Mouse (Mus musculus) telencephalon, adult 2 months (tissue): ENCODE measurements at regions not wholly inside any gene's neighbourhood (a gene's known extent, or its start where the extent isn't known, plus 50 kb on each side); places are given as distances from the start of the nearest gene placed in this dataset.

ENCODE experiments used
- DNase-seq: peaks from one replicate; pipeline ENCODE4 v3.0.0-alpha.2; 2011; ENCODE audit warnings: low read depth, low spot score

DNA sequence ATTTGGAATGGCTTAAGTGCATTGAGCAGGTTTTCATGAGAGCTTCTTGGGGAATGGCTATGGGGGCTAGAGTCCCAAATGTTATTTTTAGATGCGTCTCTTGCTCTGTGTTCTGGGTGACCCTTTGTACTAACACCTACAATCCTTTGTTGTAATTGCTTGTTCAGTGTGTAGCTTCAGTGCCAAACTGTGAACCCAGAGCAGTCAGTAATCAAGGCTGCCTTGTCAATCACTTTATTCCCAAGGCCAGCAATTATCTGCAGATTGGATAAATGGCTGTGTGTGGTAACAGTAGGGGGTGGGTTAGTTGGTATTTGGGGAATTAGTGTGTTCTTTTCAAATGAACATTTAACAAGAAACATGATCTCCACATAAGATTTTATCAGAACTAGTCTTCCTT, 390.4 kb downstream of the Poteg start:
- DNase-seq: no peak

DNA sequence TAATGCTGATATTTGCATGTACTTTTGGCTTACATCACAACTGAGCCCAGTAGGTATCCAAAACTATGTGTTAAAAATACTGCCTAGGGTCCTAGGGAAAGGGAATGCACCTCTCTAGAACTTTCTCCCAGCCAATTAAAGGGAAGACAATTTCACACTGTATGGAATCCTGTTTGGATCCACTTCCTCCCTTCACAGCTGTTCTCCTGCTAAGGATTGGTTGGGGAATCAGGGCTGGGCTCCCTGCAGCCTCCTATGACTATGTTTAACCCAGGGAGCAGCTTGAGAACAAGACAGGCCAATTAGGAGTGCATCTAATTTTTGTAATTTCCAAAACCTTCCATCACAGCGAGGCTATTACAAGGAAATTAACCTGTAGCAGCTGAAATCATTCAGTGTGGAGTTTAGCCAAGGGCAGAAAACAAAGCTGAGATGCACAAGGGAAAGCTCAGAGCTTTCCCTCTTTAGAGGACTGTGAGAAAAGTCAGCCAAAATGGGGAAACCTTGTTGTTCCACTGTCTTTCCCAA, 419.1 kb downstream of the Poteg start:
- DNase-seq: peak; percentile 2

DNA sequence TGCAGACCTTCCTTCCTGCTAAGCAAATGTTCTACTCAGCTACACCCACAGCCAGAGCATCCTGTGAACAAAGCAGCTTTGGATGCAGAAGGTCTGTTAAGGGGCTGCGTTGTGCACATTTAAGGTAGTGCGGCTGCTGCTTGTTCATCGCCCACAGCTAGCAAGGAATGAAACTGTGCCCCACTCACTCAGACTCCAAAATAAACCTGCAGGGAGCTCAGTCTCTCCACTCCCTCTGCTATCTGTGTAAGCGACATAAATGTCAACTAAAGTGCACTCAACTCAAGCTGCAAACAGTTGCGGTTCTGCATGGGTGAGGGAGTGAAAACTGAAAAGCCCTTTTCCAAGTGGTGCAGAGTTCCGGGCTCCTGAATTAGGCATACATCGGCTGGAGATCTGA, 421.1 kb downstream of the Poteg start:
- peak; percentile 86 for DNase-seq

DNA sequence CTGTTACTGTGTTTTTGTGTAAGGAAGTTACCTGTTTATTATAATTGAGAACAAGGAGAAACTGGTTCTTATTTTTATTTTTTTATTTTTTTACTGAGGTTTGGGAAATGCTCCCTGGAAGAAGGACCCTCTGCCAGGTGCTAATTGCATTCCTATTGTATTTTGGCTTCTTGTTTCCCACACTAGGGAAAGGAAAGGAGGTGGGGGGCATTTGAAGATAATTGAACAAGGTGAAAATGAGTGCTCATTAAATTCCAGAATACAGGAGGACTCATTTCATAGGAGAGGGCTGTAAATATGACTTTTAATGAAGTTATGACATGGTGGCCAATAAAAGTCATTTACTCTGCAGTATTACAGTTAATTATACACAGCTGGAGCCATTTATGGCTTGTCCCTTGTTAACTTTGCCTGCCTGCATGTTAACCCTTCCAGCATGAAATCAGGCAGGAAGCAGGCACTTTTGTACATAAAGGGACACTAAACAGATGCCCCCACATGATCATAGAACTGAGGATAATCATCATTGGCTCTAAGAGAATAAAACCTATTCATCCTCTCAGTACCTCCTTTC, 430.3 kb downstream of the Poteg start:
- DNase-seq: no peak

DNA sequence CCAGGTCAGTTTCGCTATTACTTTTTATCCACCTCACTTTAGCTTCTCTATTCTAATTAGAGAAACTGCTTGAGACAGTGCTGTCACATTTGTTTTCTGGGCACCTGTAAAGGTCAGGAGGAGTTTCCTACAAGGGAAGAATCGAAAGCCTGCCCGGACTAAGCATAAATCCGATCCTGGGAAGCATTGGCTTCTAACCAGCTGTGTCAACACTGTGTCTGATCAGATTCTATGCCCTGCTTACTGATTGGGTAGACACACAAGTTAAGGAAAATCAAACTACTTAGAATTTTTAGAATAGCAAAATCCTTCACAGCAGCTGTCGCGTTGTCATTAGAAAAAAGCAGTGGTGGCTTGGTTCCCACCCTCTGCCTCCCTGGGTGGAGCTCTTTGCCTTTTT, 441.8 kb downstream of the Poteg start:
- no peak for DNase-seq

DNA sequence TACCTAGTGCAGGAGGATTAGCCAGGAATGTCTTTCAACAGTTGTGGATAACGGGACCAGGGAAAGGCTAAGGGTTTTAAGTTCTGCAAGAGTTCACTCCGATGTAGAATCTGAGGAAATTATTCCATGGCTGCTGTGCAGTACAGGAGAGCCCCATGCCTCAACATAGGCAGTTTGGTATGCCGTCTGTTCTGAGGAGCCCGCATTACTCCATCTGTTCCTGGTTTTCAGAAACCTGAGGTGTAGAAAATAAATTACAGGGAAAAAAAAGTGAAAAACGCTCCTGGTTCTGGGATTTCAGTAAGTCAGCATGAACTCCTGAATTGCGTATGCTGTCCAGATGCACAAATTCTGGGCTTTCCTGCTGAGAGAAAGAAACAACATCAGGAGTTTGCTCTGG, 446.9 kb downstream of the Poteg start:
- DNase-seq: peak; percentile 46

DNA sequence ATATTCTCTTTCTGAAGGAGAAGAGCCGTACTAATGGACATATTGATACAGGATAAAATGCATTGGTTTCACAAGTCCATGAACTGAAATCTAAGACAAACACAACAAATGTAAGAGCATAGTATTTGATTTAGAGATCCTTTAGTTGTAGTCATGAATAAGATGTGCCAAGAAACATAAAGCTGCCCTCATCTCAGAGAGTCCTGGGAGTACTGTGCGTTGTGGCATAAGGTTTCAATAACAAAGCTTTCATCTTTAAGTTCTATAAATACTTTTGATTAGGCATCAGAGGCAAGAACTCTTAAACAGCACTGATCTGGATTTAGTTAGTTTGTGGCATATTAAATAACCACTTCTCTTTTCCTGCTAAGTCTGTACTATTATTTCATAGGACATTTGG, 452.6 kb downstream of the Poteg start:
- no peak for DNase-seq

DNA sequence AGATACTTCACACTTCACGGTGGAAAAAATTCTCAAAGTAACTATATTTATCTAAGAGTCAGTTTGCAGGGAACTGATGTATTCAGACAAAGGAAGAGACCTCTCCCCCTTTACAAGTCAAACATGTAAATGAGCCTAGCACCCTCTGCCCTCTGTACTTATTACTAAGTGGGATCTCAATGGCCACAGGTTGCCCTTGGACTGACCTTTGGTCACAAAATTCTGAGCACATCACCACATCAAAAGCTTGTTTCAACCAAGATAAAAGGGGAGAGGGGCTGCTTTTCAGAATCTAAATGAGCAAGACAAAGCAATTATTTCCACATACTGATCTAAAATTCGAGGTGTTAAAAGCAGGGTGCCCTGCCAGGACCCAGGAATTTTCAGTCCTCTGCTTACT, 456.3 kb downstream of the Poteg start:
- DNase-seq: no peak

DNA sequence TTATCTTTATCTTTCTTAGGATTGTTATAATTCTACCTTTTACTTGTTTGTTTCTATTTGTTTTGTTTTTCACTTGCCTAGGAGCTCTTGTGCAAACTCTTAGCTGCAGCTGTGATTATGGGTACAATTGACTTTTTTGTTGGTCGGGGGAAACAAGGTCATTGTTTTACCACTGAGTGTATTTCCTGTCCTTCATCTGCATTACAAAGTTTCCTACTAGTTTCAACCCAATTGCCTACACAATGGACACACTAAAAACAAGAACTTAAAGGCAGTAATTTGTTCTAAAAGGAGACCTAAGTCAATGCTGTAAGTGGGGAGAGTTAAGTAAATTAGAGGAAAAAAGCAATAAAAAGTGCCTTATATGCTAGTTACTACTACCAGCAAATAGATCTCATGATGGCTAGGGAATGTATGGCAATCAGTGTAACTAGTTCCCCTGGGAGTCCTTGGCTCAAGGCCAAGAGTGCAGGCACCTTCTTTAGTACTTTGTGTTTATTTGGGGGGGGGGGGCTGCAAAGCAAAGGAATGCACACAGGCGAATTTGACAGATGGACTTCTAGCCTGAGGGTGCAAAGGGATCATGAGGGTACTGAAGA, 462.0 kb downstream of the Poteg start:
- no peak for DNase-seq

DNA sequence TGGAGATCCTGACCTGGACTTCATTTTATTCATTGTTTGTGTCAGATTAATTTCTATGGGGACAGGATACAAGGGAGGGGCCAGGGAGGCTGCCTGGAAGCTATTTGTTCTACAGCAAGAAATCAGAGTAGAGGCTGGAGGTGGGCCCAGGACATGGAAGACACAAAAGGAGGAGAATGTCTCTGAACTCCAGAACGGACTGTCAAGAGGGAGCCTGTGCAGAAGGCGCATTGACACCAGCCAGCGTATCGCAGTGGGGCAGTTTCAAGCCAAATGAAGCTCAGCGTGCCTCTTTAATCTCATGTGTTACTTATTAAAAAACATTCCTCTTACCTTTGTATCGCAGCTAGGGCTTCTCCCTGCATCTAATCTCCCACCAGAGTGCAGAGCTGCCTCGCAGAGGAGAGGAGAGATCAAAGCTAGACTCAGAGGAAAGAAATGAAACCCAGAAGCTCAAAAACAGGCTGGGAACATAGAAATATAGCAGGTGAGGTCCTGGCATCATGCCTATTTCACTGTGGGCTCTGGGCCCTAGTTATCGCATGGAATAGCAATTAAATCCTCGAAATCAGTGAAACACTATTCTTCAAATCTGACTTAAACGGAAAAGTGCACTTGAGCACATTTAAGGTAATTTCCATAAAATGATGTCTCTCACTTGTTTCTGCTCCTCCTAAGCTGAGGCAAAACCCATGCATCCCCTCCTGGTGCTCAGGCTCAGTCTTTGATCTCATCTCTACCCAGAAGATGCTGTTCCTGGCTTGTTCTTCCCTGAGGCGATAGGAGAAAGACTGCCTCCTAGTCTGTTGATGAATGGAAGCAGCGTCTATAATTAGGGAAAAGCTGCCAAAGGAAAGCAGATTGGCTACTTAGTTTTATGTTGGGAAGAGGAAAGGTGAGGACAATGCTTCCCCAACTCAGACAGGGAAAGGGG, 491.4 kb downstream of the Poteg start:
- no peak for DNase-seq

DNA sequence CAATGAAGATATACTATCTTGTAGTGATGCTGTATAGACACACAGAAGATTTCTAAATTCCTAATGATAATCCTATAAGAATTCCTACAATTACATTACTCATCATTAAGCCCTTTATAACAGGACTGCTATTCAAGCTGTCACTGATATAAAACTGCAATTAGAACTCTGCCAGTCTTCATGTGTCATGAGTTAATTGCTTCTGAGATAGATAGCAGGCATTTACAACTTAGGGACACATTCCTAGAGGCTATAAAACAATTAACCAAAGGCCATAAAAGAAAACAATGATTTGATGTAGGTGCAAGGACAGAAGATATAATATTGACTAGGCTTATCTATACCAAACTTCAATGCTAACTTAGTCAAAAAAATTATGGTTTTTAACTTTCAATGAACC, 507.5 kb downstream of the Poteg start:
- no peak for DNase-seq

DNA sequence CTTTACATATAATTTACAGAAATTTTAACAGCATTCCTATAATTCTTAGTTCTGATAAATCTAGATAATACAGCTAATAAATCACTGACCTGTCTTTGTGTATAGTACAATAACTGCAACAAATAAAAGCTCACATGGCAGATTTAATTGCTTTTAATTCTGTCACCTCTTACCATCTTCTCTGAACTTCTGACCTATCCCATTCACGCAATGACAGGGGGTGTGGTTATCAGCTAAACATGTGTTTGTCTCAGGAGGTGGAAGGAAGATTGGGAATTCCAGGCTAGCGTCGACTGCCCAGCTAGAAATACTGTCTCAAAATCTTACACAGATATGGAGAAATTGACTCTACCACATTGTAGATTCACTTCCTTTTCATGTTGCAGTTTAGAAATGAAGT, 533.5 kb downstream of the Poteg start:
- DNase-seq: no peak

DNA sequence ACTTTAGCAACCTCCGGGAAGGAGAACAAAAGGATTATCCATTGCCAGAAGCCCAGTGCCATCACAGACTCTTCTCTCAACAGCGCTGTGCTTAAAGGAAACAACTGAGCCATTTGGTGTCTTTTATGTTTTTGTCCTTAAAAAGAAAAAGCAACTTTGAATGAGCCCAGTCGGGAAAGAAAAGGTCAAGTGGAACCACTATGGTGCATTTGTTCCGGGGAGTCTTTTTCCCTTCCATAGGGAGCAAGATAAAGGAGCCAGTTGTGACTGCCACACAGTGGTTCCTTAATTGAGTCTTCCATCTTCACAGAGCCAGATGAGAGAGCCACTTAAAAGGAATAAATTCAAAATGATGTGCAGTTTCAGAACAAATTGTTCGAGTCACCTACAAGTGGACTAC, 534.3 kb downstream of the Poteg start:
- no peak for DNase-seq

DNA sequence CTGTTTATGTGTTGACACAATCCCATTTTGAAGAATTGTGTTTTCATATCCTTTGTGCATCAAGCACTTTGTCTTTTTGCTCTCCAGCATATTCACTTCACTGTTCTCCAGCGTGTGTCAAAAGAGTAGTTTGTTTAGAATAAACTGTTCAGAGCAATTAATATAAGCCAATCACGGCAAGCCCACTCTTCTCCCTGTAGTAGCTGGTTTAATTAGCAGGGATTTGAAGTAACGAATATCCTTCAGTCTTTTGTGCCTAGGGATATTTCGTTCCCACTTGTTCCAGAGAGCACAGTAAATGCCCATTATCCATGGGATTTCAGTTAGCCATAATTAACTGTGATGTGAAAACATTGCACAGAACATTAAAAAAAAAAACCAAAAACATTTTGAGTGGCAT, 565.4 kb downstream of the Poteg start:
- DNase-seq: no peak
